Comparison of ENCODE assay signal across 8 mouse cellular contexts in genomic region chr10:41810564-41811455, GRCm38 (mm10). TPM values are rescaled to one million over a fixed set of nuclear protein-coding genes. Genes with fewer than 3 reads are reported as not detected.
DNase-seq lines count a peak whose midpoint lies in the region; ATAC-seq and TF ChIP-seq lines count a peak whose summit lies in the region.

No protein-coding gene starts in this region.

- TF ChIP-seq POLR2A in small intestine, adult 2 months (IDR thresholded peaks at IDR 0.05; ENCODE audit: low read depth, low read length): no peak; the same call in 1 of the 2 replicates

- 1% methylated on average over 36 of the region's 36 CpGs for WGBS in heart, embryonic 11.5 days (ENCODE audit: insufficient replicate concordance)
- under 1% methylated on average over 36 of the region's 36 CpGs for WGBS in limb, embryonic 15.5 days
- WGBS in small intestine, adult 2 months: under 1% methylated on average over 36 of the region's 36 CpGs

- H3K4me1 ChIP-seq in heart, embryonic 11.5 days (ENCODE audit: control insufficient read depth, insufficient read depth, low read length): peaks cover 19% of the 10 kb centered on the region
- H3K4me1 ChIP-seq in limb, embryonic 15.5 days: peaks cover 17% of the 10 kb centered on the region
- peaks cover 8% of the 10 kb centered on the region; the same call in 1 of the 2 replicates for H3K4me1 ChIP-seq in small intestine, adult 2 months (ENCODE audit: control insufficient read depth, insufficient read depth, insufficient read length, low read length)

- peak overlapping the region; percentile 82 for H3K4me2 ChIP-seq in heart, embryonic 11.5 days
- H3K4me2 ChIP-seq in limb, embryonic 15.5 days: peak overlapping the region; percentile 72

- H3K27ac ChIP-seq in heart, embryonic 11.5 days (ENCODE audit: low read depth, low read length): peak overlapping the region; percentile 96
- H3K27ac ChIP-seq in limb, embryonic 15.5 days: peak overlapping the region; percentile 97
- H3K27ac ChIP-seq in small intestine, adult 2 months (ENCODE audit: insufficient read depth, low read depth, low read length): peak overlapping the region; percentile 58

- ATAC-seq in heart, embryonic 11.5 days (replicated peaks; ENCODE audit: insufficient number of reproducible peaks, low FRiP score, low TSS enrichment): no peak
- peak; percentile 22 for ATAC-seq in CD4-positive, CD25-positive, alpha-beta regulatory T cell, adult 4 months
- ATAC-seq in erythroid progenitor cell, adult 5-6 weeks (replicated peaks; ENCODE audit: low FRiP score, poor library complexity, severe bottlenecking): peak; percentile 20; the same call in 1 of the 2 replicates
- no peak for ATAC-seq in limb, embryonic 15.5 days (ENCODE audit: insufficient number of reproducible peaks, low FRiP score, low TSS enrichment, low read depth)

- H3K36me3 ChIP-seq in heart, embryonic 11.5 days (ENCODE audit: control insufficient read depth, insufficient read depth, low read length): no peaks in the 10 kb centered on the region; the same call in 1 of the 2 replicates
- no peaks in the 10 kb centered on the region for H3K36me3 ChIP-seq in limb, embryonic 15.5 days
- no peaks in the 10 kb centered on the region for H3K36me3 ChIP-seq in small intestine, adult 2 months (ENCODE audit: control insufficient read depth, insufficient read depth, low read length)

- DNase-seq in heart, postnatal 25 days (ENCODE audit: low spot score): no peak
- DNase-seq in spleen, postnatal 36 days (ENCODE audit: low spot score in 2 of 2): no peak
- no peak for DNase-seq in cerebellum, postnatal 4 days (ENCODE audit: low spot score in 2 of 2)

- peak overlapping the region; percentile 79 for H3K9ac ChIP-seq in heart, embryonic 11.5 days (ENCODE audit: low read depth, low read length)
- H3K9ac ChIP-seq in limb, embryonic 15.5 days: peak overlapping the region; percentile 35; the same call in 1 of the 2 replicates

- no peaks in the 10 kb centered on the region for H3K9me3 ChIP-seq in heart, embryonic 11.5 days (replicated peaks; ENCODE audit: control insufficient read depth, low read length)
- H3K9me3 ChIP-seq in limb, embryonic 15.5 days: no peaks in the 10 kb centered on the region

- no peaks in the 10 kb centered on the region for H3K27me3 ChIP-seq in heart, embryonic 11.5 days (ENCODE audit: control insufficient read depth, insufficient read depth, low read length)
- H3K27me3 ChIP-seq in limb, embryonic 15.5 days: no peaks in the 10 kb centered on the region
- no peaks in the 10 kb centered on the region for H3K27me3 ChIP-seq in small intestine, adult 2 months (ENCODE audit: control insufficient read depth, insufficient read depth, low read length)

- intact Hi-C loops in heart, postnatal 25 days (cut with DNase I): loop anchor here (2.0 to 10.0 kb wide), 3 partner anchors 76 to 951 kb away; partner anchors contain the start of genes Sec63 and Snx3

- peak overlapping the region; percentile 67 for H3K4me3 ChIP-seq in heart, embryonic 11.5 days (ENCODE audit: low read depth, low read length)
- peak overlapping the region; percentile 69 for H3K4me3 ChIP-seq in limb, embryonic 15.5 days
- peak overlapping the region; percentile 80 for H3K4me3 ChIP-seq in small intestine, adult 2 months (ENCODE audit: low read depth, low read length)

- no peak for TF ChIP-seq CTCF in small intestine, adult 2 months (IDR thresholded peaks at IDR 0.05; ENCODE audit: extremely low read depth, insufficient read length, insufficient replicate concordance, low read depth, low read length)

RNA-seq across cellular contexts. Expression of gene Sesn1, which starts 1.1 kb away (rescaled TPM):
- 23.1 and 26.3 TPM in 2 replicates for polyA plus RNA-seq in heart, embryonic 11.5 days (2014; fragmentation: Nextera tagmentation; extraction: Ambion mirVana)
- 100 to 1,000 TPM; 135 to 137 TPM for total RNA-seq in heart, postnatal 25 days (2021)
- 100 to 1,000 TPM; 117 to 130 TPM for polyA plus RNA-seq in CD4-positive, CD25-positive, alpha-beta regulatory T cell, adult 4 months (2017; shearing (Covaris generic))
- total RNA-seq in erythroid progenitor cell, adult 5-6 weeks (2015; ENCODE audit: low replicate concordance): 64.5 and 88.9 TPM in 2 replicates
- total RNA-seq in erythroid progenitor cell, adult 5-6 weeks (2017; ENCODE audit: low replicate concordance): 56.7 and 62.6 TPM in 2 replicates
- polyA plus RNA-seq in limb, embryonic 15.5 days (2015; fragmentation: Nextera tagmentation; extraction: Ambion mirVana): 47.6 and 53.8 TPM in 2 replicates
- 20.7 and 55.4 TPM in 2 replicates for polyA plus RNA-seq in small intestine, adult 2 months (2012; rRNA removed)

RNA-seq across cellular contexts. Expression of gene Cep57l1, which starts 1.1 kb away (rescaled TPM):
- polyA plus RNA-seq in heart, embryonic 11.5 days (2014; fragmentation: Nextera tagmentation; extraction: Ambion mirVana): 19.4 and 22.8 TPM in 2 replicates
- total RNA-seq in heart, postnatal 25 days (2021): 1 to 10 TPM; 2.3 to 3.4 TPM
- polyA plus RNA-seq in CD4-positive, CD25-positive, alpha-beta regulatory T cell, adult 4 months (2017; shearing (Covaris generic)): 10 to 100 TPM; 22.2 to 27.1 TPM
- 46.9 and 72.1 TPM in 2 replicates for total RNA-seq in erythroid progenitor cell, adult 5-6 weeks (2015; ENCODE audit: low replicate concordance)
- total RNA-seq in erythroid progenitor cell, adult 5-6 weeks (2017; ENCODE audit: low replicate concordance): 29.8 and 46.5 TPM in 2 replicates
- 20.9 and 22.3 TPM in 2 replicates for polyA plus RNA-seq in limb, embryonic 15.5 days (2015; fragmentation: Nextera tagmentation; extraction: Ambion mirVana)
- polyA plus RNA-seq in small intestine, adult 2 months (2012; rRNA removed): 0.13 and 0.52 TPM in 2 replicates

Comparison
In these comparisons a context has a peak if more than half of its experiments do, and no peak if none do; other contexts are left out.
1. ATAC-seq: peak in CD4-positive, CD25-positive, alpha-beta regulatory T cell, adult 4 months (single experiment) and erythroid progenitor cell, adult 5-6 weeks (single experiment); none in heart, embryonic 11.5 days (single experiment) and limb, embryonic 15.5 days (single experiment).
2. RNA of gene Cep57l1, which starts 1.1 kb away (polyA plus RNA-seq): 22.2 to 27.1 TPM in CD4-positive, CD25-positive, alpha-beta regulatory T cell, adult 4 months, 19.4 to 22.8 TPM in heart, embryonic 11.5 days and 20.9 to 22.3 TPM in limb, embryonic 15.5 days; 0.13 to 0.52 TPM in small intestine, adult 2 months; every median in the first group is over 10 times any median in the second.
3. Peak in every context shown above with its lines, with median percentiles within 50 percentile points of each other: H3K27ac ChIP-seq and H3K4me3 ChIP-seq.